Mouse (Mus musculus): ENCODE data around the gene Gga3.

DNA sequence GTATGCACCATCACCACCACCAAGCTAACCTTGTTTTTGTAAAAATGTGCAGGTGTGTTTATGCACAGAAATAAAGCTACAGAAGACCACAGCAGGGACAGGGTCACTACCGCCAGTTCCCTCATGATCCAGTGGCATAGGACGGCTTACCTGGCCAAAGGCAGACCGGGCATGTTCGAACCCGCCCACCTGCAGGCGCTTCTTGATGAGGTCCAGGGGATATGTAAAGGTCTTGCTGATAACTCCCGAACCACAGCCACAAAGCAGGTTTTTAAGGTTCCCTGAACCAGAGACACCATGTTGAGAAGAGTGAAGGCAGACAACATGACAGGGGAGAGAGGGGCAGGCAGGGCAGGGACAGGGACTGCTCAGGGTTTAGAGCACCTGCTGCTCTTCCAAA, 12.5 kb upstream of the Gga3 start:
- no peak for TF ChIP-seq CTCF (IDR thresholded peaks at IDR 0.05; ENCODE audit: low read depth)
- TF ChIP-seq EP300 (IDR thresholded peaks at IDR 0.05; ENCODE audit: low read depth), result no peak

All from liver, embryonic 14.5 days (tissue).